Mouse (Mus musculus): ENCODE data around the gene Asb9. TPM values are rescaled to one million over a fixed set of nuclear protein-coding genes. Genes with fewer than 3 reads are reported as not detected.

Gene Asb9
- not detected in 2 replicates for polyA plus RNA-seq (2015; fragmentation: Nextera tagmentation; extraction: Ambion mirVana)

DNA sequence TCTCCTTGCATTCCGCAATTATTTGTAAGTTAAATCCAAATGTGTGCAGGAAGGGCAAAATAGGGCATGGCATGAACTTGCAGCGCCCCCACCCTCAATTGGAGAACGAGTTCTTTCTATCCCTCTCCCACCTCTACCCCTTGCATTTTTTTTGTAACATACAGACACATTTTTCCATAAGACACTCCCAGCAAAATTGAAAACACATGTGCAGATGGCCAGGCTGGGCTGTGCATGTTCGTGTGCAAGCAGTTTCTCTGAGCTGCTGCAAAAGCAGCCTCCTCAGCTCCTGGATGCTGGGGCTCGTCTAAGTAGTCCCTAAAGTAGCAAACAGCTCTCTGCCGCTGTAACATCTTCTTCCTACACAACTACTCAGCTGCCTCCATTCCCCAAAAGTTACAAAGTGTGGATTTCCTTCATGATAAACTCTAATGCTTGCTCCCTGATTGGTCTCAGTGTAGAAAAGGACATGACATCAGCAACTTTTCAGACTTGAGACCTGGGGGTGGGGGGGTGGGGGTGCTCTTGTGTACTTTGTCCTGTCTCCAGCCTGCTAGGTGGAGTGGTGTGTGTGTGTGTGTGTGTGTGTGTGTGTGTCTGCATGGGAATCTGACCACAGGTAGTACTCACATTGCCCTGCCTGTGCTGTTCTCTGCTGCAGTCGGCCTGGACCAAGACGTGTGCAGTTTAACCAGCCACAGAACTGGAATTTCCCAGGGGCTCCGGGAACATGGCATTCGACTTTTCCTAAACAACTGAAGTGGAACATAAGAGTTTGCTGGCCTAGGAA lies at the start of gene Asb9:
Asb9 (plus strand) TSS at position 619 of the 790 bp plus-strand sequence.
- Histone ChIP-seq H3K27ac (replicated peaks) (no peak within 1 kb of the TSS), H3K9ac (no peak within 1 kb of the TSS), H3K4me3 (replicated peaks) (no peak within 1 kb of the TSS), H3K4me1 (replicated peaks) (no peaks in the 10 kb centered on the region), H3K9me3 (replicated peaks) (no peaks in the 10 kb centered on the region), H3K36me3 (replicated peaks) (no peaks in the 10 kb centered on the region), H3K27me3 (no peaks in the 10 kb centered on the region), H3K4me2 (no peak within 1 kb of the TSS)
- no peak for ATAC-seq (ENCODE audit: insufficient read depth)
- 53% methylated on average over 10 of the region's 10 CpGs for WGBS (ENCODE audit: insufficient replicate concordance)

DNA sequence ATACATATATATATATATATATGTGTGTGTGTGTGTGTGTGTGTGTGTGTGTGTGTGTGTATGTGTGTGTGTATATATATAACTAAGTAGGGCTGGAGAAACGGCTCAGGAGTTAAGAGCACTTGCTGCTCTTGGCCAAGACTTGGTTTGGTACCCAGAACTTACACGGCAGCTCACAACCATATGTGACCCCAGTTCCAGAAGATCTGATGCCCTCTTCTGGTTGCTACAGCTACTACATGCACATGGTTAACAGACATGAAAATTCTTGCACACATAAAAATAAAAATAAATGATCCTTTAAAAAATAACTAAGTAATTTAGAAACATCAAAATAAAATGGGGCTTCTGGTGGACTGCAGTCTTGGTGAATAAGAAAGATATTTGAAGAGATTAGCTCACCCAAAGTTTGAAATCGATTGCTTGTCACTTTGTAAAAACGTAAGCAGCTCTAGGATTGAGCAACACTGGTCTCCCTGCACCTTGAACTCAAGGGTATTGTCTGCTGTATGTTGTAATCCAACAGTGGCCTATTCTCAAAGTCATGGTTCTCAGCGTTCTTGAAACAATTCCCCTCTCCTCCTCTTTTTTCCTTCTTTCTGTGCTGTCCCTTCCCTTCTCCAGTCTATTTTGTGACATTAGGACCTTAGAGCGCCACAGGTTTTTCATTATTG lies 46.8 kb upstream of the Asb9 start:
- Histone ChIP-seq H3K9me3 (replicated peaks) (no peaks in the 10 kb centered on the region), H3K27ac (replicated peaks) (no peak overlapping the region), H3K4me1 (replicated peaks) (no peaks in the 10 kb centered on the region), H3K4me3 (replicated peaks) (no peak overlapping the region), H3K27me3 (no peaks in the 10 kb centered on the region; the same call in 1 of the 2 replicates), H3K36me3 (replicated peaks) (no peaks in the 10 kb centered on the region), H3K4me2 (no peak overlapping the region), H3K9ac (no peak overlapping the region)
- ATAC-seq (ENCODE audit: insufficient read depth), result no peak
- 42% methylated on average over 6 of the region's 6 CpGs for WGBS (ENCODE audit: insufficient replicate concordance)

DNA sequence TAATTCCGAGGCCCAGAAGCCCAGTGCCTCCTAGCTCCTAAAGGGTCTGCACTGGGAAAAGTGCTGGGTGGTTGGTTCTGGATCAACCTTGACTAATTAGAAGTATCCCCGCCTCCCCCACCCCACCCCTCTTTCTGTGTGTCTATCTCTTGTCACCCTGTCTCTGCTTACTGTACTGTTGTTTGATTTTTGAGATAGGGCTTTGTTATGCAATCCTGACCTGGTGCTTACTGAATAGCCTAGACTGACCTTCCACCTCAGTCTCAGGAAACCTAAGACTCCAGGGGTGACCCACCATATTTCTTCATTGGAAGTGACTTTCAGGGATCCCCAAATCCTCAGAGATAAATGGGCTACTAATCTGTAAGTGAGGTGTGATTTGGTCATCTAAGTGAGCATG lies 3.9 kb upstream of the Asb9 start:
- H3K9me3 ChIP-seq (replicated peaks), result no peaks in the 10 kb centered on the region
- no peaks in the 10 kb centered on the region for H3K36me3 ChIP-seq (replicated peaks)
- WGBS (ENCODE audit: insufficient replicate concordance), result 61% methylated on average over 2 of the region's 2 CpGs
- ATAC-seq (ENCODE audit: insufficient read depth), result no peak
- H3K4me3 ChIP-seq (replicated peaks), result no peak overlapping the region
- no peak overlapping the region for H3K27ac ChIP-seq (replicated peaks)
- no peak overlapping the region for H3K4me2 ChIP-seq
- no peak overlapping the region for H3K9ac ChIP-seq
- H3K27me3 ChIP-seq, result no peaks in the 10 kb centered on the region
- H3K4me1 ChIP-seq (replicated peaks), result no peaks in the 10 kb centered on the region

DNA sequence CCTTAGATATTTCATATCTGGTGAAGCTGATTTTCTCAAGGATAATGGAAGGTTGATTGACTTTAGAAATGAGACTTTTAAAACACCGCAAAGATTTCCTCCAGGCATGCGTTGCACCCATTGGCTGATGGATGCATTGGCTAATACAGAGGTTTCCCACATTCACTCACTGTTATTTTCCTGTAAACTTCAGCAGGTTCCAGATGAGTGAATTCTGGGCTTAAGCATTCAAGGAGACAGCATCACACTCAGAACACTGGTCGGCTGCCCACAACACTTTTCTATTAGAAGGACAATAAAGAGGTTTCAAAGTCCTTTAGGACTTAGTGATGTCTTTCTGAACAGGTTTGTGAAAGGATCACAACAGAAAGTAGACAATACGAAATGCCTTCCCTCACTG lies 941 bp downstream of the Asb9 start:
- Histone ChIP-seq H3K9me3 (replicated peaks) (no peaks in the 10 kb centered on the region), H3K27ac (replicated peaks) (no peak overlapping the region), H3K4me3 (replicated peaks) (no peak overlapping the region), H3K9ac (no peak overlapping the region), H3K4me2 (no peak overlapping the region), H3K27me3 (peaks cover 3% of the 10 kb centered on the region; the same call in 1 of the 2 replicates), H3K36me3 (replicated peaks) (no peaks in the 10 kb centered on the region), H3K4me1 (replicated peaks) (no peaks in the 10 kb centered on the region)
- ATAC-seq (ENCODE audit: insufficient read depth), result no peak
- WGBS (ENCODE audit: insufficient replicate concordance), result 63% methylated on average over 4 of the region's 4 CpGs

DNA sequence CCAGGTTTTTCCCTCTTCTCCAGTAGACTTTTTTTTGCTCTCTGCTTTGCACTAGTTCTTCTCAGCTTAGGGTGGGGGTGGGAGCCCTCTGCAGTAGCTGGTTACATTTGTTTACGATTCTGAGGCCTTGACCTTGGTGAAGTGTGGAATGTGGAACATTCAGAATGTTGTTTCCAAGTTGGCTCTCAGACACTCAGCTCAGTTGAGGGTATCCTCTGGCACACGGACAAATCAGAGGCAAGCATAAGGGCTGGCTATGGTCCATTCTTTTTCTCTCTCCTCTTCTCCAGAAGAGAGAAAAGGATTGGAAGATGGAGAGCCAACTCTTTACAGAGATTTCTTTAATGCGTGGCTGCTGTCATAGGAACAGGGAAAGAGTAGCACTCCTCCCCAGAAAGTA lies 2.6 kb downstream of the Asb9 start:
- Histone ChIP-seq H3K9ac (no peak overlapping the region), H3K27me3 (peaks cover 3% of the 10 kb centered on the region; the same call in 1 of the 2 replicates), H3K36me3 (replicated peaks) (no peaks in the 10 kb centered on the region), H3K27ac (replicated peaks) (no peak overlapping the region), H3K4me1 (replicated peaks) (no peaks in the 10 kb centered on the region), H3K9me3 (replicated peaks) (no peaks in the 10 kb centered on the region), H3K4me3 (replicated peaks) (no peak overlapping the region), H3K4me2 (no peak overlapping the region)
- 36% methylated on average over 3 of the region's 3 CpGs for WGBS (ENCODE audit: insufficient replicate concordance)
- ATAC-seq (ENCODE audit: insufficient read depth), result no peak

DNA sequence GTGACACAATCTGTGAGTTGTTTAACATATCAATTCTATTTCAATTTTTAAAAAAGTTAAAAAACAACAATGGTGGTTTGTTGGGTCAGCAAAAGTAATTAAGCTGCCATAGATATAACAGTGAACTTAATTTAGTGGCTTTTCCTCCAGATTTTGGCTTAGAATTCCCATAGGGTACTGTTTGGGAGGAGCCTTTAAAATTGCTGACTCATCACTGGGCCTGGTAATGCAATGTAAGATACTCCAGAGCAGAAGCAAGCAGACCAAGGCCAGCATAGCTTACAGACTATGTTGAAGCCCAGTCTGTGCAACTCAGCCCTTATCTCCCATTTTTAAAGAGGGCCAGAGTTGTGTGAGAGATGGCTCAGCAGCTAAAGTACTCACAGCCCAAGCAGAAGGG lies 16.0 kb downstream of the Asb9 start:
- no peak for ATAC-seq (ENCODE audit: insufficient read depth)
- Histone ChIP-seq H3K36me3 (replicated peaks) (no peaks in the 10 kb centered on the region), H3K27ac (replicated peaks) (no peak overlapping the region), H3K9ac (no peak overlapping the region), H3K4me2 (no peak overlapping the region), H3K9me3 (replicated peaks) (no peaks in the 10 kb centered on the region), H3K4me3 (replicated peaks) (no peak overlapping the region), H3K27me3 (no peaks in the 10 kb centered on the region), H3K4me1 (replicated peaks) (no peaks in the 10 kb centered on the region)

DNA sequence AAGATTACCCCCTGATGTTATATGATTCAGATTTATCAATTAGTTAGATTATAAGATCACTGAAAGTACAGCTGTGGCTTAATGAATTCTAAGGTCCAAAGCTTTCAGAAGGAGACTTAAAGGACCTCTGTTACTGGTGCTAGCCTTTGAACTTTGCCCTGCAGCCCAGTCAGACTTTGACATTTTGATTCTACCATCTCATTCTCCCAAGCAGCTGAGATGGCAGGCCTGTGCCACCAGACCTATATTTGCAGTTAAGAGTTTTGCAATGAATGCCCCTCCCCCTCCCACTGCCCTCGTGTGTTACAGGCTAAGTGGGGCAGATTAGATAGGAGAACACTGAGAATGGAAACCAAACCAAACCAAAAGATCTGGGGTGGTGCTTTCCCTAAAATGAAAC lies 20.4 kb downstream of the Asb9 start:
- no peak overlapping the region for H3K4me3 ChIP-seq (replicated peaks)
- no peaks in the 10 kb centered on the region for H3K4me1 ChIP-seq (replicated peaks)
- H3K9me3 ChIP-seq (replicated peaks), result no peaks in the 10 kb centered on the region
- H3K9ac ChIP-seq, result no peak overlapping the region
- 7% methylated on average over 1 of the region's 1 CpGs for WGBS (ENCODE audit: insufficient replicate concordance)
- H3K36me3 ChIP-seq (replicated peaks), result no peaks in the 10 kb centered on the region
- H3K4me2 ChIP-seq, result no peak overlapping the region
- no peaks in the 10 kb centered on the region for H3K27me3 ChIP-seq
- ATAC-seq (ENCODE audit: insufficient read depth), result no peak
- no peak overlapping the region for H3K27ac ChIP-seq (replicated peaks)

DNA sequence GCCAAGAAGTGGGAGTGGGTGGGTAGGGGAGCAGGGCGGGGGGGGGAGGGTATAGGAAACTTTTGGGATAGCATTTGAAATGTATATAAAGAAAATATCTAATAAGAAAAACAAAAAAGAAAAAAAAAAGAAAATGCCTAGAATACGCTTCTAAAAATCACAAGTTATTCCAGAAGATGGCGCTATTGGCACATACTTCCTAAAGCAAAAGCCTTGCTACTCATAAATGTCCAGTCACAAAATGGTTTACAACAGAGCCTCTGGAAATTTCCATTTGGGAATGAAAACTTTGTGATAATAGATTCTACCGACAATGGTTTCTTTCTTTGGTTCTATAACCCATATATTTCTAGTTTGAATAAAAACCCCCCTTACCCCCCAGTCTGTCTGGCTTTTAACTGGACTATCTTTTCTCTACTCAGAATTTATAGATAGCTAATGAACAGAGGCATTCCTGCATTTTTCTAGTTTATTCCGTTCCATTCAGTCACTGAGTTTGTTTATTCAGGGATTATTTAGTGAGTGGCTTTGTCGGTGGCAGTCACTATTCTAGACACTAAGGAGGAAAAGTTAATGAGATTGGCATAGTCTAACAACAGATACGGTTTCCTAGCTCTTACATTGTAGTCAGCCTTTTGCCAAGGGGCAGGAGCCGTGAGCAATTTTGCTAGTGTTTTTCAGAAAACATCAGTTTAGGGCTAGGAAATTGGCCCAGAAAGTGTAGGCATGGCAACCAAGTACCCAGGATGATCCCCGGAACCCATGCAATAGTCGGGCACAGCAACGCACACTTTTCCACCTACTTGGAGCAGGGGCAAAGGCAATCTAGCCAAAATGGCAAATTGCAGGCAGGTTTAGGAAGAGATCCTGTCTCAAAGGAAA lies 35.5 kb downstream of the Asb9 start:
- no peaks in the 10 kb centered on the region for H3K36me3 ChIP-seq (replicated peaks)
- no peaks in the 10 kb centered on the region for H3K9me3 ChIP-seq (replicated peaks)
- WGBS (ENCODE audit: insufficient replicate concordance), result 47% methylated on average over 11 of the region's 11 CpGs
- no peak overlapping the region for H3K4me3 ChIP-seq (replicated peaks)
- no peak for ATAC-seq (ENCODE audit: insufficient read depth)
- no peak overlapping the region for H3K9ac ChIP-seq
- H3K27ac ChIP-seq (replicated peaks), result no peak overlapping the region
- H3K27me3 ChIP-seq, result no peaks in the 10 kb centered on the region
- no peak overlapping the region for H3K4me2 ChIP-seq
- H3K4me1 ChIP-seq (replicated peaks), result no peaks in the 10 kb centered on the region

DNA sequence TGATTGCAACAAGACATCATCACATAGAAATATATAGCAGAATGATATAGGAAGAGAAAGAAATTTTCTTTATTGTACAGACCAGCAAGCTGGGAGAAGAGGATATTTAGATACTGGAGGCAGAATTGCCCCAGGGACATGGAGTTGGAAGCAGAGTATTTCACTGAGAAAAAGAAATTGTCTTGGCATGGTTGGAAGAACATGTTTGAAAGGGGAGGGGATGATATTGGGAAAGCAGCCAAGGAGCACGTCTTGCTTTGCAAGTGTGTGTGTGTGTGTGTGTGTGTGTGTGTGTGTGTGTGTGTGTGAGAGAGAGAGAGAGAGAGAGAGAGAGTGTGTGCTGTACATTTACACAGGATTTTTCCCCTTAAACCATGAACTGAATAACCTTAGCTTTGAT lies 64.1 kb downstream of the Asb9 start:
- no peak for ATAC-seq (ENCODE audit: insufficient read depth)
- WGBS (ENCODE audit: insufficient replicate concordance), result 38% methylated on average over 1 of the region's 1 CpGs

DNA sequence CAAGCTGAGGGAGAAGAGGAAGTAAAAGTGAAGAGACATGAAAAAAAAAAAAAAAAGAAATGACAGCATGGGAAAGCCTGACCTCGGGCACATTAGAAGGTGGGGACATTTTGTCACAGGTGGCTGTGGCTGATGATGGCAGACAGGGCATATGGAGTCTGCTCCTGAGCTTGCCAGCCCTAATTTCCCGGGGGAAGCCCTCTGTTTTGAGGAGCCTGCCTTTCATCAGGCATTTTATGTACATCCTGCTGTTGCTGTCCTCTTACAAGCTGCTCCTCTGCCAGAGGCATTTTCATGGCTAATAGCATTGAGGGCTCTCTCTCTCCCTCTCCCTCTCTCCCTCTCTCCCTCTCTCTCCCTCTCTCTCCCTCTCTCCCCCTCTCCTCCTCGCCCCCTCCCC lies 70.8 kb downstream of the Asb9 start:
- no peak overlapping the region for H3K27ac ChIP-seq (replicated peaks)
- no peak for ATAC-seq (ENCODE audit: insufficient read depth)
- no peaks in the 10 kb centered on the region for H3K27me3 ChIP-seq
- H3K9ac ChIP-seq, result no peak overlapping the region
- no peaks in the 10 kb centered on the region for H3K36me3 ChIP-seq (replicated peaks)
- no peak overlapping the region for H3K4me3 ChIP-seq (replicated peaks)
- no peaks in the 10 kb centered on the region for H3K4me1 ChIP-seq (replicated peaks)
- no peak overlapping the region for H3K4me2 ChIP-seq
- H3K9me3 ChIP-seq (replicated peaks), result no peaks in the 10 kb centered on the region
- WGBS (ENCODE audit: insufficient replicate concordance), result 33% methylated on average over 2 of the region's 3 CpGs

More for the DNA sequence above, 64.1 kb downstream of the Asb9 start:
- no peak overlapping the region for H3K9ac ChIP-seq
- H3K4me1 ChIP-seq (replicated peaks), result no peaks in the 10 kb centered on the region
- H3K9me3 ChIP-seq (replicated peaks), result no peaks in the 10 kb centered on the region
- no peaks in the 10 kb centered on the region for H3K27me3 ChIP-seq
- H3K27ac ChIP-seq (replicated peaks), result no peak overlapping the region
- H3K4me2 ChIP-seq, result no peak overlapping the region
- no peak overlapping the region for H3K4me3 ChIP-seq (replicated peaks)
- H3K36me3 ChIP-seq (replicated peaks), result no peaks in the 10 kb centered on the region

All from liver, embryonic 15.5 days (tissue).